Mouse (Mus musculus) embryonic facial prominence, embryonic 14.5 days (tissue): ENCODE measurements around the gene Capn10. TPM values are rescaled to one million over a fixed set of nuclear protein-coding genes. Genes with fewer than 3 reads are reported as not detected.

Experiments
- ATAC-seq: fragments of 200-750 bp; cut with Nextera tagmentation; 2 replicates; pipeline ENCODE4 v1.8.0; 2017; ENCODE audit warnings: low read depth, moderate number of reproducible peaks, moderate TSS enrichment
- DNase-seq: peaks from one replicate; pipeline ENCODE4 v3.0.0-alpha.2; 2015; ENCODE audit warnings: low spot score
- H3K27ac ChIP-seq: fragments of 300-500 bp; sonication (generic); replicated peaks from 2 replicates; pipeline ENCODE4 v1.5.1; 2014; ENCODE audit warnings: low read depth, mild to moderate bottlenecking, low read length, moderate library complexity
- H3K27me3 ChIP-seq: fragments of 300-500 bp; sonication (generic); replicated peaks from 2 replicates; pipeline ENCODE4 v1.6.1; 2014; ENCODE audit warnings: low read length; ENCODE audit not compliant: control insufficient read depth, insufficient read depth
- H3K36me3 ChIP-seq: fragments of 300-500 bp; sonication (generic); 2 replicates; pipeline ENCODE4 v1.6.1; 2014; ENCODE audit warnings: low read length, mixed read lengths; ENCODE audit not compliant: control insufficient read depth, insufficient read depth
- H3K4me1 ChIP-seq: fragments of 300-500 bp; sonication (generic); 2 replicates; pipeline ENCODE4 v1.6.1; 2014; ENCODE audit warnings: antibody characterized with exemption, low read length; ENCODE audit not compliant: control insufficient read depth, insufficient read depth
- H3K4me2 ChIP-seq: fragments of 300-500 bp; sonication (generic); 2 replicates; pipeline ENCODE4 v1.6.1; 2014; ENCODE audit warnings: low read depth, mild to moderate bottlenecking, low read length, moderate library complexity, mixed read lengths
- H3K4me3 ChIP-seq: fragments of 300-500 bp; sonication (generic); 2 replicates; pipeline ENCODE4 v1.5.1; 2014; ENCODE audit warnings: low read depth, mild to moderate bottlenecking, low read length
- H3K9ac ChIP-seq: fragments of 300-500 bp; sonication (generic); 2 replicates; pipeline ENCODE4 v1.6.1; 2014; ENCODE audit warnings: low read depth, mild to moderate bottlenecking, low read length, moderate library complexity, mixed read lengths
- H3K9me3 ChIP-seq: fragments of 300-500 bp; sonication (generic); 2 replicates; pipeline ENCODE4 v1.6.1; 2016; ENCODE audit warnings: low read length; ENCODE audit not compliant: control insufficient read depth
- WGBS: fragments of 180-500 bp; shearing (Covaris S2); extraction: QIAGEN DNeasy Blood & Tissue Kit; methylation state at CpG from one replicate; pipeline ENCODE4 v1.1.7; 2014; 5-methylcytosine and 5-hydroxymethylcytosine counted together
- polyA plus RNA-seq: library from polyadenylated mRNA; unstranded; fragments of >200 nt; fragmentation: Nextera tagmentation; extraction: Ambion mirVana; gene quantifications from 2 replicates; pipeline ENCODE4 v1.2.1, GENCODE M21; 2014

Gene Capn10
- 24.4 and 28.2 TPM in 2 replicates for polyA plus RNA-seq

- Histone ChIP-seq H3K4me2 (peak within 1 kb of the TSS; percentile 57), H3K9ac (peak within 1 kb of the TSS; percentile 83), H3K9me3 (peaks cover 15% of the 10 kb centered on the region; the same call in 1 of the 2 replicates), H3K27me3 (no peaks in the 10 kb centered on the region), H3K4me1 (0 out of 2 replicates have a peak, but pooled peaks cover 14% of the 10 kb centered on the region), H3K27ac (peak within 1 kb of the TSS; percentile 97), H3K36me3 (peaks cover 20% of the 10 kb centered on the region), H3K4me3 (peak within 1 kb of the TSS; percentile 87)
- WGBS = under 1% methylated on average over 45 of the region's 45 CpGs
- peak; percentile 99 for DNase-seq
- peak; percentile 100 for ATAC-seq
Observed at GRCm38 (mm10) chr1:92934182-92934827, at the start of gene Capn10. TSS of gene Capn10 (plus strand) at chr1:92934376.

- no peaks in the 10 kb centered on the region for H3K9me3 ChIP-seq
- H3K4me2 ChIP-seq = no peak overlapping the region
- 71% methylated on average over 7 of the region's 7 CpGs for WGBS
- no peak overlapping the region for H3K9ac ChIP-seq
- H3K4me1 ChIP-seq = no peaks in the 10 kb centered on the region
- H3K4me3 ChIP-seq = no peak overlapping the region
- no peaks in the 10 kb centered on the region for H3K27me3 ChIP-seq
- H3K36me3 ChIP-seq = no peaks in the 10 kb centered on the region
- H3K27ac ChIP-seq = no peak overlapping the region
- DNase-seq (no peak), ATAC-seq (no peak)
Observed at GRCm38 (mm10) chr1:92888901-92889655, 45.1 kb upstream of the Capn10 start.

GRCm38 (mm10) chr1:92892791-92893190 is 41.4 kb upstream of the Capn10 start:
- ATAC-seq (no peak), DNase-seq (no peak)
- Histone ChIP-seq H3K9me3 (no peaks in the 10 kb centered on the region), H3K4me1 (no peaks in the 10 kb centered on the region), H3K4me3 (no peak overlapping the region), H3K9ac (no peak overlapping the region), H3K27ac (no peak overlapping the region), H3K36me3 (no peaks in the 10 kb centered on the region), H3K4me2 (no peak overlapping the region), H3K27me3 (no peaks in the 10 kb centered on the region)
- WGBS = 58% methylated on average over 3 of the region's 3 CpGs

GRCm38 (mm10) chr1:92893896-92894295 is 40.3 kb upstream of the Capn10 start:
- 68% methylated on average over 3 of the region's 3 CpGs for WGBS
- Histone ChIP-seq H3K4me2 (no peak overlapping the region), H3K27ac (no peak overlapping the region), H3K9me3 (no peaks in the 10 kb centered on the region), H3K9ac (no peak overlapping the region), H3K4me1 (no peaks in the 10 kb centered on the region), H3K4me3 (no peak overlapping the region), H3K36me3 (no peaks in the 10 kb centered on the region), H3K27me3 (no peaks in the 10 kb centered on the region)
- DNase-seq (no peak), ATAC-seq (no peak)

GRCm38 (mm10) chr1:92895089-92895488 is 39.1 kb upstream of the Capn10 start:
- Histone ChIP-seq H3K36me3 (no peaks in the 10 kb centered on the region), H3K27ac (no peak overlapping the region), H3K4me1 (no peaks in the 10 kb centered on the region), H3K27me3 (no peaks in the 10 kb centered on the region), H3K9ac (no peak overlapping the region), H3K9me3 (no peaks in the 10 kb centered on the region), H3K4me2 (no peak overlapping the region), H3K4me3 (no peak overlapping the region)
- 12% methylated on average over 3 of the region's 3 CpGs for WGBS
- DNase-seq = peak; percentile 85
- ATAC-seq = peak; percentile 89

GRCm38 (mm10) chr1:92902786-92903185 is 31.4 kb upstream of the Capn10 start, which contains the start of gene Ankmy1:
TSS of gene Ankmy1 (minus strand) at chr1:92902906.
- Histone ChIP-seq H3K9me3 (no peaks in the 10 kb centered on the region), H3K27me3 (no peaks in the 10 kb centered on the region), H3K4me2 (peak within 1 kb of the TSS; percentile 47), H3K9ac (0 out of 2 replicates have a peak within 1 kb of the TSS, but pooled peaks have one; percentile 30), H3K27ac (no peak within 1 kb of the TSS), H3K4me3 (peak within 1 kb of the TSS; percentile 21), H3K36me3 (no peaks in the 10 kb centered on the region), H3K4me1 (peaks cover 3% of the 10 kb centered on the region; the same call in 1 of the 2 replicates)
- ATAC-seq = peak; percentile 61
- DNase-seq = peak; percentile 87
- WGBS = 1% methylated on average over 15 of the region's 15 CpGs

GRCm38 (mm10) chr1:92903627-92904026 is 30.5 kb upstream of the Capn10 start:
- Histone ChIP-seq H3K36me3 (no peaks in the 10 kb centered on the region), H3K4me3 (no peak overlapping the region), H3K27ac (no peak overlapping the region), H3K9me3 (no peaks in the 10 kb centered on the region), H3K27me3 (no peaks in the 10 kb centered on the region), H3K4me2 (no peak overlapping the region), H3K9ac (no peak overlapping the region), H3K4me1 (peaks cover 5% of the 10 kb centered on the region; the same call in 1 of the 2 replicates)
- ATAC-seq = no peak
- WGBS = 70% methylated on average over 4 of the region's 4 CpGs
- no peak for DNase-seq

- Histone ChIP-seq H3K4me3 (no peak overlapping the region), H3K9ac (no peak overlapping the region), H3K27ac (no peak overlapping the region), H3K4me2 (no peak overlapping the region), H3K9me3 (no peaks in the 10 kb centered on the region), H3K36me3 (no peaks in the 10 kb centered on the region), H3K27me3 (no peaks in the 10 kb centered on the region), H3K4me1 (peaks cover 12% of the 10 kb centered on the region)
- ATAC-seq = no peak
- no peak for DNase-seq
- WGBS = 82% methylated on average over 2 of the region's 2 CpGs
Observed at GRCm38 (mm10) chr1:92905703-92906310, 28.4 kb upstream of the Capn10 start.
